Mouse (Mus musculus): Measurements from ENCODE around the gene Cmtm1.
"Not testable (repeated sequence)": the region's sequence is repeated elsewhere in the genome, so short reads cannot be mapped to it uniquely, and the experiment has no call there.

GRCm38 (mm10) chr8:104293081-104293480, 16.9 kb downstream of the Cmtm1 start, which contains the start of gene Cmtm2a:
- TF ChIP-seq MEF2A (IDR thresholded peaks at IDR 0.05; ENCODE audit: borderline replicate concordance, low read depth, low read length); MAX (IDR thresholded peaks at IDR 0.05; ENCODE audit: low read length); ZKSCAN1 (IDR thresholded peaks at IDR 0.05; ENCODE audit: borderline replicate concordance, low read depth, low read length); POLR2AphosphoS2 (IDR thresholded peaks at IDR 0.05; ENCODE audit: low read depth, low read length): not testable (repeated sequence)
